Mouse (Mus musculus) heart, postnatal 36 days (tissue): ENCODE results near the gene Rnf144b. TPM values are rescaled to one million over a fixed set of nuclear protein-coding genes. Genes with fewer than 3 reads are reported as not detected.

ENCODE experiments used
- DNase-seq, 2 experiments: peaks; one replicate each; pipeline ENCODE4 v3.0.0; 2021 to 2022
- intact Hi-C: fragments of 180-260 bp; cut with DNase I; formaldehyde crosslinking; loops from one replicate; pipeline ENCODE4 v1.15.1; 2025
- total RNA-seq, 2 experiments: library from RNA; stranded (reverse); gene quantifications; 2 replicates each; pipeline ENCODE4 v1.2.3; 2021

Rnf144b gene
- total RNA-seq, 2 experiments from 2014 or later: 15.2 to 34.7 TPM

- DNase-seq: no peak
- intact Hi-C loops: no loop called here
These were observed 1.0 kb upstream of the Rnf144b start for GRCm38 (mm10) chr13:47121333-47121889.

- DNase-seq: no peak
- intact Hi-C loops: no loop called here
These were observed 2.0 kb downstream of the Rnf144b start for GRCm38 (mm10) chr13:47124449-47124848.

GRCm38 (mm10) chr13:47124986-47125385, 2.5 kb downstream of the Rnf144b start:
- intact Hi-C loops: no loop called here
- no peak for DNase-seq

- intact Hi-C loops: no loop called here
- no peak for DNase-seq
These were observed 3.1 kb downstream of the Rnf144b start for GRCm38 (mm10) chr13:47125595-47125994.

- intact Hi-C loops: no loop called here
- DNase-seq: no peak
These were observed 6.6 kb downstream of the Rnf144b start for GRCm38 (mm10) chr13:47129090-47129489.

- no peak for DNase-seq
- intact Hi-C loops: no loop called here
These were observed 10.6 kb downstream of the Rnf144b start for GRCm38 (mm10) chr13:47133058-47133457.

- intact Hi-C loops: no loop called here
- no peak for DNase-seq
These were observed 12.4 kb downstream of the Rnf144b start for GRCm38 (mm10) chr13:47134836-47135235.

GRCm38 (mm10) chr13:47135741-47136140, 13.3 kb downstream of the Rnf144b start:
- intact Hi-C loops: no loop called here
- no peak for DNase-seq

GRCm38 (mm10) chr13:47142764-47143163, 20.3 kb downstream of the Rnf144b start:
- intact Hi-C loops: no loop called here
- no peak for DNase-seq

GRCm38 (mm10) chr13:47145939-47146338, 23.5 kb downstream of the Rnf144b start:
- no peak for DNase-seq
- intact Hi-C loops: no loop called here

- intact Hi-C loops: no loop called here
- DNase-seq: no peak
These were observed 23.9 kb downstream of the Rnf144b start for GRCm38 (mm10) chr13:47146388-47146787.

GRCm38 (mm10) chr13:47148573-47148972, 26.1 kb downstream of the Rnf144b start:
- no peak for DNase-seq
- intact Hi-C loops: no loop called here

GRCm38 (mm10) chr13:47149993-47150392, 27.5 kb downstream of the Rnf144b start:
- intact Hi-C loops: loop anchor here (2.0 to 5.0 kb wide), 2 partner anchors 45 to 77 kb away; no protein-coding TSS in a partner anchor
- DNase-seq: no peak

- DNase-seq: no peak
- intact Hi-C loops: loop anchor here (2.0 to 5.0 kb wide), 2 partner anchors 44 to 76 kb away; no protein-coding TSS in a partner anchor
These were observed 28.6 kb downstream of the Rnf144b start for GRCm38 (mm10) chr13:47151060-47151459.

GRCm38 (mm10) chr13:47152390-47152789, 29.9 kb downstream of the Rnf144b start:
- intact Hi-C loops: loop anchor here (1.0 to 5.0 kb wide), 2 partner anchors 75 to 136 kb away; no protein-coding TSS in a partner anchor
- DNase-seq: peak; percentile 28 to 33

- intact Hi-C loops: loop anchor here (5.0 kb wide), 1 partner anchor 74 kb away; no protein-coding TSS in a partner anchor
- no peak for DNase-seq
These were observed 30.8 kb downstream of the Rnf144b start for GRCm38 (mm10) chr13:47153206-47153605.

- no peak for DNase-seq
- intact Hi-C loops: loop anchor here (5.0 kb wide), 1 partner anchor 72 kb away; no protein-coding TSS in a partner anchor
These were observed 32.4 kb downstream of the Rnf144b start for GRCm38 (mm10) chr13:47154866-47155265.

- intact Hi-C loops: no loop called here
- no peak for DNase-seq
These were observed 34.4 kb downstream of the Rnf144b start for GRCm38 (mm10) chr13:47156841-47157240.

- intact Hi-C loops: no loop called here
These were observed 39.5 kb downstream of the Rnf144b start for GRCm38 (mm10) chr13:47162001-47162400.

GRCm38 (mm10) chr13:47164732-47165131, 42.3 kb downstream of the Rnf144b start:
- intact Hi-C loops: no loop called here

More at GRCm38 (mm10) chr13:47162001-47162400, 39.5 kb downstream of the Rnf144b start:
- DNase-seq: no peak

GRCm38 (mm10) chr13:47165261-47165660, 42.8 kb downstream of the Rnf144b start:
- DNase-seq: no peak
- intact Hi-C loops: no loop called here

More at GRCm38 (mm10) chr13:47164732-47165131, 42.3 kb downstream of the Rnf144b start:
- no peak for DNase-seq

GRCm38 (mm10) chr13:47168484-47168883, 46.0 kb downstream of the Rnf144b start:
- intact Hi-C loops: no loop called here
- no peak for DNase-seq
